ENCODE assay signal across 8 mouse cellular contexts in the genomic region with DNA sequence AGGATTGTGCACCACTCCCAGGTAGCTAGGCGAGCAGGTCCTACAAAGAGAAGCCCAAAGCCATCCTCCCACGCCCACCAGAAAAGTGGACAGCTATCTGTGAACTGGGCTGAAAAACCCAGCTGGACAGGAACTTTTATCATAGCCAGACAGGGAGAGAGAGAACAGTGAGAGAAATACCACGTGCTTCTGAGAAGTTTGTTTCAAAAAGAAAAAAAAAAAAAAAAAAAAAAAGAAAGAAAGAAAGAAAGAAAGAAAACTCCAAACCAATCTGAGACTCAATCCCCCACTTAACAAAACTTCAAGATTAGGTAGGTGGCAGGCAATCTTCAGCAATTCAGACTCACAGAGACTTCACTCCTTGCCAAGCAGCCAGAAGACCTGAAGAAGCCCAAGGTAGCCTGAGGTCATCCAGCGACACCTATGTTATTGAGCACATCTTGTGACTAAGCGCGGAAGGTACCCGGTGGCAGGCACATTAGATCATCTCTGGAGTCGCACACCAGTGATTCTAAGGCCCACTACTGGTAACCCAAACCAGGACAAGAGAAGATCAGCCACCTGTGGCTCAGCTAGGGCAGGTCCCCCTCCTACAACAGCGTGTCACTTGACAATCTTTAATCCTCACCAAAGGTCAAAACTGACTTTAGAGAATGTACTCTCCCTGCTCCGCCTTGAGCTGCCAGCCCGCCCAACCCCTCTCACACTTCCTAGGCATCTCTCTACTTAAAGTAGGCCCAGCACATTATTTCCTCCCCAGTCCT.
DNase-seq lines count a peak whose midpoint lies in the region; ATAC-seq and TF ChIP-seq lines count a peak whose summit lies in the region.

No protein-coding gene starts in this region.

- peaks cover 20% of the 10 kb centered on the region for H3K4me1 ChIP-seq in forebrain, embryonic 16.5 days (replicated peaks; ENCODE audit: control insufficient read depth, insufficient read depth, low read length)
- peaks cover 33% of the 10 kb centered on the region for H3K4me1 ChIP-seq in liver, postnatal 0 days (ENCODE audit: insufficient read depth)

- TF ChIP-seq CTCF in liver, postnatal 0 days (IDR thresholded peaks at IDR 0.05; ENCODE audit: low read depth): no peak

- no peak for ATAC-seq in forebrain, embryonic 16.5 days
- ATAC-seq in liver, postnatal 0 days: no peak

- WGBS in forebrain, embryonic 16.5 days: 51% methylated on average over 11 of the region's 11 CpGs
- 51% methylated on average over 11 of the region's 11 CpGs for WGBS in liver, postnatal 0 days (ENCODE audit: insufficient replicate concordance)

- peak overlapping the region; percentile 88 for H3K4me2 ChIP-seq in forebrain, embryonic 16.5 days (ENCODE audit: low read length)
- peak overlapping the region; percentile 92 for H3K4me2 ChIP-seq in liver, postnatal 0 days (ENCODE audit: low read depth, low read length)

- H3K27ac ChIP-seq in forebrain, embryonic 16.5 days (ENCODE audit: low read length): no peak overlapping the region
- peak overlapping the region; percentile 94 for H3K27ac ChIP-seq in liver, postnatal 0 days (ENCODE audit: low read depth)

- intact Hi-C loops in gastrocnemius, postnatal 14 days (cut with DNase I; ENCODE audit: low total_unique reads): loop anchor here (10.0 kb wide), 1 partner anchor 299 kb away; no protein-coding TSS in a partner anchor

- no peak overlapping the region; the same call in 1 of the 2 replicates for H3K9ac ChIP-seq in forebrain, embryonic 16.5 days (replicated peaks; ENCODE audit: low read depth, low read length)
- H3K9ac ChIP-seq in liver, postnatal 0 days (replicated peaks): peak overlapping the region; percentile 97

- TF ChIP-seq EP300 in liver, postnatal 0 days (IDR thresholded peaks at IDR 0.05; ENCODE audit: low read depth): no peak

- no peaks in the 10 kb centered on the region for H3K36me3 ChIP-seq in forebrain, embryonic 16.5 days (ENCODE audit: control insufficient read depth, insufficient read depth)
- no peaks in the 10 kb centered on the region for H3K36me3 ChIP-seq in liver, postnatal 0 days (replicated peaks; ENCODE audit: insufficient read depth, low read length)

- DNase-seq in gastrocnemius, adult 18-20 months (ENCODE audit: low spot score): peak; percentile 29
- DNase-seq in gastrocnemius, postnatal 14 days: no peak
- peak; percentile 65 to 73 for DNase-seq in B cell, adult 2 months
- no peak for DNase-seq in liver, postnatal 0 days
- no peak for DNase-seq in embryo, embryonic 11 days
- DNase-seq in urinary bladder, postnatal 25 days (ENCODE audit: low spot score): no peak
- DNase-seq in adrenal gland, postnatal 36 days: no peak

- no peaks in the 10 kb centered on the region for H3K9me3 ChIP-seq in forebrain, embryonic 16.5 days (ENCODE audit: control insufficient read depth, low read length)
- H3K9me3 ChIP-seq in liver, postnatal 0 days (ENCODE audit: low read length): no peaks in the 10 kb centered on the region

- H3K27me3 ChIP-seq in forebrain, embryonic 16.5 days (replicated peaks; ENCODE audit: control insufficient read depth, insufficient read depth, low read length): no peaks in the 10 kb centered on the region
- no peaks in the 10 kb centered on the region for H3K27me3 ChIP-seq in liver, postnatal 0 days (ENCODE audit: insufficient read depth, low read length)

- peak overlapping the region; percentile 67 for H3K4me3 ChIP-seq in forebrain, embryonic 16.5 days (replicated peaks; ENCODE audit: low read length)
- peak overlapping the region; percentile 97 for H3K4me3 ChIP-seq in liver, postnatal 0 days (ENCODE audit: low read depth, low read length)

Comparison
In these comparisons a context has a peak if more than half of its experiments do, and no peak if none do; other contexts are left out.
1. DNase-seq: peak in gastrocnemius, adult 18-20 months (single experiment) and B cell, adult 2 months (2 of 2); none in gastrocnemius, postnatal 14 days (single experiment), liver, postnatal 0 days (single experiment), embryo, embryonic 11 days (single experiment), urinary bladder, postnatal 25 days (single experiment) and adrenal gland, postnatal 36 days (0 of 2).